Mouse (Mus musculus): ENCODE measurements around the gene Fzd2. TPM values are rescaled to one million over a fixed set of nuclear protein-coding genes. Genes with fewer than 3 reads are reported as not detected.

Fzd2 gene
- total and polyA plus RNA-seq, 3 experiments: 2.0 to 23.1 (median 9.3) TPM

Other genes with a start within 250 kb of the Fzd2 start
- gene Slc4a1, start 238.2 kb upstream of the Fzd2 start, total RNA-seq (2021): under 1 TPM; 0.35 to 0.49 TPM
- gene Slc4a1, start 238.2 kb upstream of the Fzd2 start, polyA plus RNA-seq (2012; rRNA removed): 0.02 TPM in 1 of 2 replicates, not detected in the other
- gene Rundc3a, start 211.0 kb upstream of the Fzd2 start, total RNA-seq (2021): 10 to 100 TPM; 36.8 to 51.7 TPM
- 46.3 and 77.5 TPM in 2 replicates for gene Rundc3a, start 211.0 kb upstream of the Fzd2 start, polyA plus RNA-seq (2012; rRNA removed)
- 100 to 1,000 TPM; 504 to 683 TPM for gene Slc25a39, start 196.4 kb upstream of the Fzd2 start, total RNA-seq (2021)
- 1,025 and 1,107 TPM in 2 replicates for gene Slc25a39, start 196.4 kb upstream of the Fzd2 start, polyA plus RNA-seq (2012; rRNA removed)
- 100 to 1,000 TPM; 165 to 211 TPM for gene Grn, start 174.1 kb upstream of the Fzd2 start, total RNA-seq (2021)
- 251 and 310 TPM in 2 replicates for gene Grn, start 174.1 kb upstream of the Fzd2 start, polyA plus RNA-seq (2012; rRNA removed)
- gene Fam171a2, start 156.7 kb upstream of the Fzd2 start, total RNA-seq (2021): 1 to 10 TPM; 2.8 to 8.3 TPM
- 18.1 and 22.9 TPM in 2 replicates for gene Fam171a2, start 156.7 kb upstream of the Fzd2 start, polyA plus RNA-seq (2012; rRNA removed)
- gene Itga2b, start 134.3 kb upstream of the Fzd2 start, total RNA-seq (2021): 1 to 10 TPM; 2.5 to 4.1 TPM
- gene Itga2b, start 134.3 kb upstream of the Fzd2 start, polyA plus RNA-seq (2012; rRNA removed): 6.6 TPM in 2 replicates
- gene Gpatch8, start 48.0 kb upstream of the Fzd2 start, total RNA-seq (2021): 10 to 100 TPM; 23.2 to 31.4 TPM
- 16.0 and 18.4 TPM in 2 replicates for gene Gpatch8, start 48.0 kb upstream of the Fzd2 start, polyA plus RNA-seq (2012; rRNA removed)
- under 1 TPM in 1 of 2 experiments, not detected in 1; 0.52 TPM for gene Gm11627, start 24.9 kb upstream of the Fzd2 start, total RNA-seq (2021)
- gene Gm11627, start 24.9 kb upstream of the Fzd2 start, polyA plus RNA-seq (2012; rRNA removed): not detected in 2 replicates
- not detected for gene Meioc, start 59.3 kb downstream of the Fzd2 start, total RNA-seq (2021)
- gene Meioc, start 59.3 kb downstream of the Fzd2 start, polyA plus RNA-seq (2012; rRNA removed): not detected in 2 replicates
- gene Ccdc43, start 93.4 kb downstream of the Fzd2 start, total RNA-seq (2021): 10 to 100 TPM; 22.9 to 32.8 TPM
- 3.3 and 3.5 TPM in 2 replicates for gene Ccdc43, start 93.4 kb downstream of the Fzd2 start, polyA plus RNA-seq (2012; rRNA removed)
- 1 to 10 TPM; 2.9 to 3.4 TPM for gene Adam11, start 157.0 kb downstream of the Fzd2 start, total RNA-seq (2021)
- gene Adam11, start 157.0 kb downstream of the Fzd2 start, polyA plus RNA-seq (2012; rRNA removed): 9.2 and 11.0 TPM in 2 replicates
- gene Gjc1, start 215.3 kb downstream of the Fzd2 start, total RNA-seq (2021): 10 to 100 TPM; 12.9 to 20.6 TPM
- gene Gjc1, start 215.3 kb downstream of the Fzd2 start, polyA plus RNA-seq (2012; rRNA removed): 1.8 and 2.4 TPM in 2 replicates
- gene Higd1b, start 231.5 kb downstream of the Fzd2 start, total RNA-seq (2021): 1 to 10 TPM in 1 of 2 experiments, under 1 TPM in 1; 0.66 to 2.9 TPM
- gene Higd1b, start 231.5 kb downstream of the Fzd2 start, polyA plus RNA-seq (2012; rRNA removed): 2.0 and 2.8 TPM in 2 replicates